In genomic region chr7:49318898-49319293, GRCm38 (mm10) we compare ENCODE assay signal across 23 mouse cellular contexts.
DNase-seq lines count a peak whose midpoint lies in the region; ATAC-seq lines count a peak whose summit lies in the region.
"Had no signal": no experiment of that assay in that cellular context is flagged by ENCODE, and none has a peak within 500 bp of the region (broad histone marks: within the 10 kb centered on the region; RNA-seq: fewer than 3 reads in every experiment).

No protein-coding gene starts in this region.

- H3K36me3 ChIP-seq in lung, embryonic 16.5 days (ENCODE audit: control insufficient read depth, insufficient read depth, low read length): no peaks in the 10 kb centered on the region
- no peaks in the 10 kb centered on the region for H3K36me3 ChIP-seq in intestine, embryonic 16.5 days (ENCODE audit: control insufficient read depth, insufficient read depth, low read length)
- H3K36me3 ChIP-seq: embryonic facial prominence, embryonic 10.5 days; forebrain, embryonic 10.5 days; hindbrain, embryonic 15.5 days; neural tube, embryonic 15.5 days had no signal

- no peaks in the 10 kb centered on the region for H3K27me3 ChIP-seq in lung, embryonic 16.5 days (ENCODE audit: control insufficient read depth, insufficient read depth, low read depth, low read length)
- H3K27me3 ChIP-seq in intestine, embryonic 16.5 days (replicated peaks; ENCODE audit: control insufficient read depth, insufficient read depth, low read length): no peaks in the 10 kb centered on the region
- H3K27me3 ChIP-seq: hindbrain, embryonic 15.5 days; neural tube, embryonic 15.5 days had no signal

- no peak overlapping the region for H3K4me3 ChIP-seq in lung, embryonic 16.5 days (ENCODE audit: low read length)
- H3K4me3 ChIP-seq in intestine, embryonic 16.5 days (ENCODE audit: low read length): no peak overlapping the region
- H3K4me3 ChIP-seq: embryonic facial prominence, embryonic 10.5 days; forebrain, embryonic 10.5 days; hindbrain, embryonic 15.5 days; neural tube, embryonic 15.5 days had no signal

- H3K9ac ChIP-seq in lung, embryonic 16.5 days (ENCODE audit: low read length): no peak overlapping the region
- H3K9ac ChIP-seq in intestine, embryonic 16.5 days (ENCODE audit: low read depth, low read length): no peak overlapping the region
- H3K9ac ChIP-seq: forebrain, postnatal 0 days; hindbrain, embryonic 15.5 days; liver, embryonic 14.5 days; neural tube, embryonic 15.5 days had no signal

- 62% methylated on average over 8 of the region's 8 CpGs for WGBS in lung, embryonic 16.5 days
- 67% methylated on average over 8 of the region's 8 CpGs for WGBS in intestine, embryonic 16.5 days

- H3K9me3 ChIP-seq in lung, embryonic 16.5 days (ENCODE audit: control insufficient read depth, low read length): no peaks in the 10 kb centered on the region
- H3K9me3 ChIP-seq in intestine, embryonic 16.5 days (ENCODE audit: control insufficient read depth, low read length): no peaks in the 10 kb centered on the region
- H3K9me3 ChIP-seq: embryonic facial prominence, embryonic 10.5 days; forebrain, embryonic 10.5 days; hindbrain, embryonic 15.5 days; neural tube, embryonic 15.5 days had no signal

- ATAC-seq in lung, embryonic 16.5 days (ENCODE audit: low read depth): peak; percentile 65
- ATAC-seq in intestine, embryonic 16.5 days: no peak
- ATAC-seq in activated CD4-positive, CD25-positive, alpha-beta regulatory T cell, adult 4 months: no peak
- ATAC-seq: forebrain, postnatal 0 days had no signal

- H3K4me2 ChIP-seq in lung, embryonic 16.5 days (ENCODE audit: low read depth, low read length): no peak overlapping the region
- no peak overlapping the region for H3K4me2 ChIP-seq in intestine, embryonic 16.5 days (ENCODE audit: low read depth, low read length)
- H3K4me2 ChIP-seq: heart, embryonic 11.5 days; hindbrain, embryonic 15.5 days; neural tube, embryonic 15.5 days had no signal

- DNase-seq in kidney, postnatal 4 days: peak; percentile 45 to 50
- DNase-seq in kidney, adult 18-20 months: no peak
- DNase-seq in lung, postnatal 4 days: no peak
- no peak for DNase-seq in B cell, adult 2 months
- DNase-seq: adrenal gland, adult 8-10 months; cerebellum, adult 11-12 months; cerebellum, postnatal 10 days; forebrain, postnatal 0 days; gastrocnemius, postnatal 14 days; heart, adult 11 months; kidney, adult 11 months; left cerebral cortex, postnatal 4 days; thymus, postnatal 14 days had no signal

- peaks cover 29% of the 10 kb centered on the region for H3K4me1 ChIP-seq in lung, embryonic 16.5 days (replicated peaks; ENCODE audit: control insufficient read depth, insufficient read depth, low read length)
- peaks cover 64% of the 10 kb centered on the region for H3K4me1 ChIP-seq in intestine, embryonic 16.5 days (ENCODE audit: control insufficient read depth, insufficient read depth, low read length)
- H3K4me1 ChIP-seq: forebrain, embryonic 10.5 days had no signal

- no peak overlapping the region for H3K27ac ChIP-seq in lung, embryonic 16.5 days (ENCODE audit: low read length)
- H3K27ac ChIP-seq in intestine, embryonic 16.5 days (ENCODE audit: low read length): peak overlapping the region; percentile 89; the same call in 1 of the 2 replicates
- H3K27ac ChIP-seq: embryonic facial prominence, embryonic 10.5 days; forebrain, embryonic 10.5 days; hindbrain, embryonic 15.5 days; macrophage; neural tube, embryonic 15.5 days had no signal

Comparison
In these comparisons a context has a peak if more than half of its experiments do, and no peak if none do; other contexts are left out.
1. DNase-seq: peak in kidney, postnatal 4 days (2 of 2); none in kidney, adult 18-20 months (single experiment), lung, postnatal 4 days (0 of 2) and B cell, adult 2 months (0 of 2).